Mouse (Mus musculus): ENCODE measurements around the gene Neurl1a. TPM values are rescaled to one million over a fixed set of nuclear protein-coding genes. Genes with fewer than 3 reads are reported as not detected.

The Neurl1a gene
- total and polyA plus RNA-seq, 3 experiments: 0.03 TPM; not detected in 2

DNA sequence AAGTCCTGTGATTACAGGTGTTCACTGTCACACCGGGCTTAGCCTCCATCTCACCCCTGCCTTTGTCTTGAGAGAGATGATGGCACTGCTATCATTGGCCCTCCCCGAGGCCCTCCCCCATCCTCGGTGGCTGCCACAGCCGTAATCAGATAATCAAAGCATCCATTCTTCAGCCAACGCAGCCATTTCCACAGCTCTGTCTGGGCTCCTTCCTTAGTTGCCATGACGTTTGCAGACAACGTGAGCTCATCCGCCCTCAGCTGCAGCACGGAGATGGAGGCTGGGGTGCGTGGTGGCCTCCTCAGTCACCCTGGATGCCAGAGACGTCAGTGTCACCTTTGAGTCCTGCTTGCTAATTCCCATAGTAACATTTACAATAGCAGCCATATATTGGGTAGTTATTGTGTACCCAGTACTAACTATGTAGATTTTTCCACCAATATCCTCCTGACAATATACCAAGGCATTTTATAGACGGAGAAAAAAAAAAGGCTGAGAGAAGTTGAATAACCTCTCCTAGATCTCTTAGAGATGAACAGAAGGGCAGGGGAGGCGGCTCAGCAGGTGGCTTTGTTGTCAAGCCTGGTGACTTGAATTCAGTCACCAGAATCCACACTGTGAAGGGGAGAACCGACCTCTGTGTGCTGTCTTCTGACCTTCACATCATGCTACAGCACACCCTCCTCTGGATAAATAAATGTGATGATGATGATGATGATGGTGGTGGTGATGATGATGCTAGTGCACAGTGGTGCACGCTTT, 8.1 kb downstream of the Neurl1a start:
- Histone ChIP-seq H3K27ac (ENCODE audit: control insufficient read depth, low read depth, low read length) (no peak overlapping the region), H3K79me2 (ENCODE audit: control insufficient read depth, insufficient read depth, low read length, poor library complexity) (no peaks in the 10 kb centered on the region), H3K27me3 (ENCODE audit: control insufficient read depth in 1 of 2, insufficient read depth in 2 of 2, low read length in 2 of 2) (peaks cover 3 to 18% of the 10 kb centered on the region in 2 experiments), H3K4me1 (ENCODE audit: control insufficient read depth in 1 of 2, insufficient read depth in 2 of 2, low read length in 2 of 2) (no peaks in the 10 kb centered on the region), H3K9ac (ENCODE audit: control insufficient read depth, low read depth, low read length, poor library complexity, severe bottlenecking) (no peak overlapping the region), H3K4me3 (ENCODE audit: control insufficient read depth in 1 of 2, insufficient read depth in 1 of 2, low read depth in 2 of 2, low read length in 2 of 2) (no peak overlapping the region), H3K9me3 (replicated peaks; ENCODE audit: insufficient read depth, low read length) (no peaks in the 10 kb centered on the region), H3K36me3 (ENCODE audit: control insufficient read depth in 1 of 2, insufficient read depth in 2 of 2, low read length in 2 of 2) (no peaks in the 10 kb centered on the region)
- DNase-seq (ENCODE audit: low read depth, low spot score): no peak
- TF ChIP-seq ZKSCAN1 (IDR thresholded peaks at IDR 0.05; ENCODE audit: low read depth, low read length) (no peak), POLR2AphosphoS2 (IDR thresholded peaks at IDR 0.05; ENCODE audit: low read length) (no peak), TAL1 (IDR thresholded peaks at IDR 0.05; ENCODE audit: low read length) (no peak), ZC3H11A (IDR thresholded peaks at IDR 0.05; ENCODE audit: low read depth, low read length) (no peak), ZNF384 (IDR thresholded peaks at IDR 0.05; ENCODE audit: low read depth, low read length) (no peak), RAD21 (IDR thresholded peaks at IDR 0.05; ENCODE audit: low read depth, low read length) (no peak), TCF12 (IDR thresholded peaks at IDR 0.05; ENCODE audit: low read depth, low read length) (no peak), CHD1 (IDR thresholded peaks at IDR 0.05; ENCODE audit: low read depth, low read length) (no peak), NRF1 (IDR thresholded peaks at IDR 0.05; ENCODE audit: insufficient read depth, low read depth, low read length, poor library complexity, severe bottlenecking) (no peak)

DNA sequence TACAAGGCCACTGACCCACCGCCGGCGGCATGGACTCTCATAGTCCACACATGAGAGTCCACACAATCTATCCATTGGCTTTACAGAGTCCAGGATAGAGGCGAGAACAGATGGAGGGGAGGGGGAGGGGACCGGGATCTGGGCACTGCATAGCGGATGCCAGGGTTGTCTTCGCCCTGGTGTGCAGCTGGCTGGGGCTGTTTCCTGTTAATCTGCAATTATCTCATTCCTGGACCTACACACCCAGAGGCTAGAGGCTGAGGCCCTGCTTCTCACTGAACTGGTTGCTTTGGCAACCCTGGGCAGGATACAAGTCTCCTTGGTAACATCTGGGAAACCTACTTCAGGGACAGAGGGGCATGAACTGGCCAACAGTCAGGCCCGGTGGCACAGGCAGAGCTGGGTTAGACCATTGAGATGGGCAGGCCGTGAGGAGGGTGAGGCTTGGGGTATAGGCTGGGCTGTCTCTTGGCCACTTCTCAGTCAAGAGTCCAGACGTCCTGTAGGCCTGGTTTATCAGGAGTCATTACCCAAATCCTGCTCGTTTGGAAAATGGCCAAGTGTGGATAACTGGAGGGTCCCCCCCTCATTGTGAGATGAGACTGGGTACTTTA, 10.0 kb downstream of the Neurl1a start:
- peaks cover 3 to 16% of the 10 kb centered on the region in 2 experiments for H3K27me3 ChIP-seq (ENCODE audit: control insufficient read depth in 1 of 2, insufficient read depth in 2 of 2, low read length in 2 of 2)

More for the DNA sequence above, 10.0 kb downstream of the Neurl1a start:
- Histone ChIP-seq H3K79me2 (ENCODE audit: control insufficient read depth, insufficient read depth, low read length, poor library complexity) (no peaks in the 10 kb centered on the region), H3K4me1 (ENCODE audit: control insufficient read depth in 1 of 2, insufficient read depth in 2 of 2, low read length in 2 of 2) (no peaks in the 10 kb centered on the region), H3K4me3 (ENCODE audit: control insufficient read depth in 1 of 2, insufficient read depth in 1 of 2, low read depth in 2 of 2, low read length in 2 of 2) (no peak overlapping the region), H3K9ac (ENCODE audit: control insufficient read depth, low read depth, low read length, poor library complexity, severe bottlenecking) (no peak overlapping the region), H3K36me3 (ENCODE audit: control insufficient read depth in 1 of 2, insufficient read depth in 2 of 2, low read length in 2 of 2) (no peaks in the 10 kb centered on the region), H3K9me3 (replicated peaks; ENCODE audit: insufficient read depth, low read length) (no peaks in the 10 kb centered on the region), H3K27ac (ENCODE audit: control insufficient read depth, low read depth, low read length) (no peak overlapping the region)
- DNase-seq (ENCODE audit: low read depth, low spot score): no peak
- TF ChIP-seq CTCF (IDR thresholded peaks at IDR 0.05 in 2 of 3, conservative IDR thresholded peaks at IDR 0.05 in 1 of 3; ENCODE audit: control insufficient read depth in 1 of 3, insufficient read depth in 1 of 3, low read depth in 2 of 3, low read length in 3 of 3, poor library complexity in 1 of 3, severe bottlenecking in 1 of 3) (no peak), TCF12 (IDR thresholded peaks at IDR 0.05; ENCODE audit: low read depth, low read length) (no peak), ZNF384 (IDR thresholded peaks at IDR 0.05; ENCODE audit: low read depth, low read length) (no peak), MAZ (IDR thresholded peaks at IDR 0.05; ENCODE audit: low read depth, low read length) (no peak), MYC (IDR thresholded peaks at IDR 0.05; ENCODE audit: low read depth, low read length) (no peak), MAX (IDR thresholded peaks at IDR 0.05; ENCODE audit: low read length) (no peak), NELFE (IDR thresholded peaks at IDR 0.05; ENCODE audit: low read depth, low read length) (no peak), MYB (IDR thresholded peaks at IDR 0.05; ENCODE audit: low read depth, low read length) (no peak), GATA1 (IDR thresholded peaks at IDR 0.05; ENCODE audit: low read depth, low read length) (no peak), JUND (IDR thresholded peaks at IDR 0.05; ENCODE audit: low read depth, low read length) (no peak), TAL1 (IDR thresholded peaks at IDR 0.05; ENCODE audit: low read length) (no peak), E2F4 (IDR thresholded peaks at IDR 0.05; ENCODE audit: borderline replicate concordance, low read depth, low read length) (no peak), KAT2A (conservative IDR thresholded peaks at IDR 0.05; ENCODE audit: low read depth, low read length) (no peak), USF2 (IDR thresholded peaks at IDR 0.05; ENCODE audit: borderline replicate concordance in 1 of 2, insufficient read depth in 1 of 2, low read depth in 1 of 2, low read length in 2 of 2) (no peak), USF1 (IDR thresholded peaks at IDR 0.05; ENCODE audit: low read depth, low read length) (no peak), ELF1 (IDR thresholded peaks at IDR 0.05; ENCODE audit: low read depth, low read length) (no peak), SMC3 (IDR thresholded peaks at IDR 0.05; ENCODE audit: low read depth, low read length) (no peak)

All from MEL (cell line).